Mouse (Mus musculus) MEL (cell line): ENCODE measurements around the gene Il17f. TPM values are rescaled to one million over a fixed set of nuclear protein-coding genes. Genes with fewer than 3 reads are reported as not detected.
"Not testable (repeated sequence)": the region's sequence is repeated elsewhere in the genome, so short reads cannot be mapped to it uniquely, and the experiment has no call there.

Experiments
- DNase-seq: peaks from one replicate; pipeline ENCODE4 v3.0.0; 2011; ENCODE audit warnings: low read depth, low spot score
- H3K27ac ChIP-seq: 2 replicates; pipeline ENCODE4 v1.5.1; 2012; ENCODE audit warnings: low read depth, mild to moderate bottlenecking, control low read depth, low read length, moderate library complexity; ENCODE audit not compliant: control insufficient read depth
- H3K27me3 ChIP-seq, 2 experiments: fragments of 150-350 bp in 1 of 2; sonication (generic) in 1 of 2; 2 replicates each; pipeline ENCODE4 v1.6.1; 2012; ENCODE audit warnings: low read length in 2 of 2, mild to moderate bottlenecking in 2 of 2, improper control_type of control experiment in 1 of 2, moderate library complexity in 1 of 2; ENCODE audit not compliant: insufficient read depth in 2 of 2, control insufficient read depth in 1 of 2
- H3K36me3 ChIP-seq, 2 experiments: 2 replicates each; pipeline ENCODE4 v1.6.1; 2012 to 2014; ENCODE audit warnings: low read length in 2 of 2, improper control_type of control experiment in 1 of 2, inconsistent platforms in 1 of 2, mild to moderate bottlenecking in 1 of 2; ENCODE audit not compliant: insufficient read depth in 2 of 2, control insufficient read depth in 1 of 2
- H3K4me1 ChIP-seq, 2 experiments: fragments of 150-350 bp in 1 of 2; sonication (generic) in 1 of 2; 2 replicates each; pipeline ENCODE4 v1.6.1; 2012; ENCODE audit warnings: low read length in 2 of 2, improper control_type of control experiment in 1 of 2, mild to moderate bottlenecking in 1 of 2; ENCODE audit not compliant: insufficient read depth in 2 of 2, control insufficient read depth in 1 of 2
- H3K4me3 ChIP-seq, 2 experiments: fragments of 150-350 bp in 1 of 2; sonication (generic) in 1 of 2; 2 replicates each; pipeline ENCODE4 v1.5.1; 2012; ENCODE audit warnings: low read depth in 2 of 2, low read length in 2 of 2, mild to moderate bottlenecking in 2 of 2, moderate library complexity in 2 of 2, control low read depth in 1 of 2, improper control_type of control experiment in 1 of 2; ENCODE audit not compliant: control insufficient read depth in 1 of 2, insufficient read depth in 1 of 2
- H3K79me2 ChIP-seq: 2 replicates; pipeline ENCODE4 v1.6.1; 2012; ENCODE audit warnings: mild to moderate bottlenecking, low read length, moderate library complexity; ENCODE audit not compliant: control insufficient read depth, poor library complexity, insufficient read depth
- H3K9ac ChIP-seq: 2 replicates; pipeline ENCODE4 v1.6.1; 2012; ENCODE audit warnings: low read depth, mild to moderate bottlenecking, control low read depth, low read length, moderate library complexity; ENCODE audit not compliant: control insufficient read depth, poor library complexity, severe bottlenecking
- H3K9me3 ChIP-seq: fragments of 150-350 bp; sonication (generic); replicated peaks from 2 replicates; pipeline ENCODE4 v1.6.1; 2012; ENCODE audit warnings: mild to moderate bottlenecking, low read length, improper control_type of control experiment, moderate library complexity; ENCODE audit not compliant: insufficient read depth
- CHD2 ChIP-seq: IDR thresholded peaks from 2 replicates; pipeline ENCODE4 v1.6.1; 2011; ENCODE audit warnings: low read length, improper control_type of control experiment
- ELF1 ChIP-seq: IDR thresholded peaks from 2 replicates; pipeline ENCODE4 v1.6.1; 2014; ENCODE audit warnings: low read depth, mild to moderate bottlenecking, inconsistent platforms, low read length, improper control_type of control experiment, moderate library complexity
- ETS1 ChIP-seq: IDR thresholded peaks from 2 replicates; pipeline ENCODE4 v1.6.1; 2012; ENCODE audit warnings: low read depth, mild to moderate bottlenecking, inconsistent platforms, low read length, improper control_type of control experiment, moderate library complexity
- JUND ChIP-seq: IDR thresholded peaks from 2 replicates; pipeline ENCODE4 v1.6.1; 2011; ENCODE audit warnings: low read depth, mild to moderate bottlenecking, improper control_type of control experiment, low read length
- KAT2A ChIP-seq: conservative IDR thresholded peaks from 2 replicates; pipeline ENCODE4 v1.6.1; 2012; ENCODE audit warnings: low read depth, low read length, improper control_type of control experiment, inconsistent platforms
- MAX ChIP-seq: IDR thresholded peaks from 2 replicates; pipeline ENCODE4 v1.6.1; 2011; ENCODE audit warnings: low read length, improper control_type of control experiment
- MAZ ChIP-seq: IDR thresholded peaks from 2 replicates; pipeline ENCODE4 v1.6.1; 2012; ENCODE audit warnings: low read depth, mild to moderate bottlenecking, inconsistent platforms, low read length, improper control_type of control experiment
- MYB ChIP-seq: IDR thresholded peaks from 2 replicates; pipeline ENCODE4 v1.6.1; 2011; ENCODE audit warnings: mild to moderate bottlenecking, low read depth, low read length, improper control_type of control experiment
- POLR2A ChIP-seq, 2 experiments: IDR thresholded peaks; 2 replicates each; pipeline ENCODE4 v1.6.1; 2011 to 2012; ENCODE audit warnings: low read length in 2 of 2, mild to moderate bottlenecking in 2 of 2, control low read depth in 1 of 2, improper control_type of control experiment in 1 of 2, low read depth in 1 of 2, moderate library complexity in 1 of 2; ENCODE audit not compliant: control insufficient read depth in 1 of 2, insufficient read depth in 1 of 2, poor library complexity in 1 of 2
- POLR2AphosphoS5 ChIP-seq: IDR thresholded peaks from 2 replicates; pipeline ENCODE4 v1.6.1; 2012; ENCODE audit warnings: low read depth, borderline replicate concordance, mild to moderate bottlenecking, inconsistent platforms, low read length, moderate library complexity, mixed read lengths
- RAD21 ChIP-seq: IDR thresholded peaks from 2 replicates; pipeline ENCODE4 v1.6.1; 2011; ENCODE audit warnings: mild to moderate bottlenecking, low read depth, low read length, improper control_type of control experiment
- RCOR1 ChIP-seq: IDR thresholded peaks from 2 replicates; pipeline ENCODE4 v1.6.1; 2012; ENCODE audit warnings: low read depth, mild to moderate bottlenecking, inconsistent platforms, low read length, improper control_type of control experiment
- SMC3 ChIP-seq: IDR thresholded peaks from 2 replicates; pipeline ENCODE4 v1.6.1; 2011; ENCODE audit warnings: low read depth, low read length, improper control_type of control experiment
- ZC3H11A ChIP-seq: IDR thresholded peaks from 2 replicates; pipeline ENCODE4 v1.6.1; 2012; ENCODE audit warnings: low read depth, mild to moderate bottlenecking, inconsistent platforms, low read length, improper control_type of control experiment
- ZKSCAN1 ChIP-seq: IDR thresholded peaks from 2 replicates; pipeline ENCODE4 v1.6.1; 2012; ENCODE audit warnings: low read depth, mild to moderate bottlenecking, inconsistent platforms, low read length, improper control_type of control experiment, moderate library complexity
- ZNF384 ChIP-seq: IDR thresholded peaks from 2 replicates; pipeline ENCODE4 v1.6.1; 2012; ENCODE audit warnings: low read depth, mild to moderate bottlenecking, inconsistent platforms, low read length, improper control_type of control experiment
- polyA plus RNA-seq, 2 experiments: library from polyadenylated mRNA; stranded (reverse) in 1 of 2; unstranded in 1 of 2; fragments of >175 nt in 1 of 2; fragments of >200 nt in 1 of 2; gene quantifications; 2 replicates each; pipeline versions ENCODE4 v1.2.1 to v1.2.4; 2012; ENCODE audit warnings: low replicate concordance in 2 of 2, low read depth in 1 of 2; ENCODE audit not compliant: insufficient read length in 2 of 2, insufficient read depth in 1 of 2, missing spikeins in 1 of 2
- total RNA-seq: library from RNA; depleted of rRNA; stranded (reverse); fragments of 300-350 nt; gene quantifications from 2 replicates; pipeline ENCODE4 v1.2.3, GENCODE M21; 2012; rRNA removed

The Il17f gene
- total RNA-seq (not detected in 2 replicates), polyA plus RNA-seq (not detected)

DNA sequence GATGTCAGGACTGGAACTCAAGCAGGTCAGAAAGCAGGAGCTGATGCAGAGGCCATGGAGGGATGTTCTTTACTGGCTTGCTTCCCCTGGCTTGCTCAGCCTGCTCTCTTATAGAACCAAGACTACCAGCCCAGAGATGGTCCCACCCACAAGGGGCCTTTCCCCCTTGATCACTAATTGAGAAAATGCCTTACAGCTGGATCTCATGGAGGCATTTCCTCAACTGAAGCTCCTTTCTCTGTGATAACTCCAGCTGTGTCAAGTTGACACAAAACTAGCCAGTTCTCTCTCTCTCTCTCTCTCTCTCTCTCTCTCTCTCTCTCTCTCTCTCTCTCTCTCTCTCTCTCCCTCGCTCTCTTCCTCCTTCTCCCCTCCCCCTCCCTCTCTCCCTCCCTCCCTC lies at the start of gene Il17f:
Il17f (minus strand) TSS at position 101 of the 400 bp plus-strand sequence.
- not testable (repeated sequence) for H3K9me3 ChIP-seq, H3K79me2 ChIP-seq, H3K4me3 ChIP-seq, H3K36me3 ChIP-seq, H3K9ac ChIP-seq, H3K27me3 ChIP-seq, H3K27ac ChIP-seq, DNase-seq, H3K4me1 ChIP-seq

GRCm38 (mm10) chr1:20839911-20840310 lies 49.5 kb upstream of the Il17f start:
- no peaks in the 10 kb centered on the region for H3K4me1 ChIP-seq
- H3K4me3 ChIP-seq, result no peak overlapping the region
- H3K27ac ChIP-seq, result no peak overlapping the region
- H3K36me3 ChIP-seq, result no peaks in the 10 kb centered on the region
- TF ChIP-seq ZC3H11A, result no peak
- TF ChIP-seq ZKSCAN1, result no peak
- TF ChIP-seq MAZ, result no peak
- TF ChIP-seq SMC3, result no peak
- no peak for TF ChIP-seq ZNF384
- no peak for TF ChIP-seq RCOR1
- no peak for TF ChIP-seq POLR2AphosphoS5
- no peak for TF ChIP-seq KAT2A
- TF ChIP-seq ETS1, result no peak
- TF ChIP-seq ELF1, result no peak
- no peak for TF ChIP-seq CHD2
- no peak for TF ChIP-seq JUND
- TF ChIP-seq MAX, result no peak
- TF ChIP-seq RAD21, result no peak
- peaks cover 0 to 5% of the 10 kb centered on the region in 2 experiments; a peak in 3 of 4 replicates for H3K27me3 ChIP-seq
- no peak for DNase-seq
- no peaks in the 10 kb centered on the region for H3K79me2 ChIP-seq
- no peaks in the 10 kb centered on the region for H3K9me3 ChIP-seq
- no peak overlapping the region for H3K9ac ChIP-seq

- no peak overlapping the region for H3K9ac ChIP-seq
- H3K4me1 ChIP-seq, result no peaks in the 10 kb centered on the region
- H3K4me3 ChIP-seq, result no peak overlapping the region
- peaks cover 0 to 5% of the 10 kb centered on the region in 2 experiments; a peak in 3 of 4 replicates for H3K27me3 ChIP-seq
- no peaks in the 10 kb centered on the region for H3K36me3 ChIP-seq
- no peak overlapping the region for H3K27ac ChIP-seq
- no peaks in the 10 kb centered on the region for H3K9me3 ChIP-seq
- no peak for DNase-seq
- TF ChIP-seq POLR2A (IDR thresholded peaks at IDR 0.05; ENCODE audit: control insufficient read depth in 1 of 2, insufficient read depth in 1 of 2, low read depth in 1 of 2, low read length in 2 of 2, poor library complexity in 1 of 2) (no peak), MYB (no peak)
- no peaks in the 10 kb centered on the region for H3K79me2 ChIP-seq
Measured at GRCm38 (mm10) chr1:20836551-20837125, 46.2 kb upstream of the Il17f start.
